Mouse (Mus musculus) heart, adult 2 months (tissue): ENCODE data around the gene Ssxb5. TPM values are rescaled to one million over a fixed set of nuclear protein-coding genes. Genes with fewer than 3 reads are reported as not detected.
"Not testable (repeated sequence)": the region's sequence is repeated elsewhere in the genome, so short reads cannot be mapped to it uniquely, and the experiment has no call there.

ENCODE experiments used
- DNase-seq, 2 experiments: peaks; one replicate each; pipeline ENCODE4 v3.0.0; 2021
- H3K27ac ChIP-seq: fragments of 200-600 bp; 2 replicates; pipeline ENCODE4 v1.8.1; 2022
- H3K27me3 ChIP-seq: fragments of 200-500 bp; 2 replicates; pipeline ENCODE4 v1.6.1; 2012; ENCODE audit warnings: mild to moderate bottlenecking, low read length, inconsistent platforms, mixed read lengths; ENCODE audit not compliant: control insufficient read depth, insufficient read depth
- H3K36me3 ChIP-seq: fragments of 200-500 bp; 2 replicates; pipeline ENCODE4 v1.6.1; 2012; ENCODE audit warnings: low read length, inconsistent platforms; ENCODE audit not compliant: control insufficient read depth, insufficient read depth
- H3K4me1 ChIP-seq: fragments of 200-500 bp; 2 replicates; pipeline ENCODE4 v1.6.1; 2011; ENCODE audit warnings: low read length; ENCODE audit not compliant: control insufficient read depth, insufficient read depth
- H3K4me3 ChIP-seq: fragments of 200-600 bp; 2 replicates; pipeline ENCODE4 v1.8.1; 2022
- H3K79me2 ChIP-seq: fragments of 200-500 bp; replicated peaks from 2 replicates; pipeline ENCODE4 v1.6.1; 2012; ENCODE audit warnings: mild to moderate bottlenecking, inconsistent platforms, low read length, moderate library complexity, mixed read lengths; ENCODE audit not compliant: control insufficient read depth, insufficient read depth
- H3K9ac ChIP-seq: fragments of 200-500 bp; 2 replicates; pipeline ENCODE4 v1.6.1; 2012; ENCODE audit warnings: low read depth, mild to moderate bottlenecking, control low read depth, inconsistent platforms, low read length, mixed read lengths
- CTCF ChIP-seq: fragments of 200-600 bp; IDR thresholded peaks from 2 replicates; pipeline ENCODE4 v1.8.1; 2022; ENCODE audit warnings: antibody characterized with exemption, mild to moderate bottlenecking, moderate library complexity
- EP300 ChIP-seq: fragments of 200-500 bp; IDR thresholded peaks from 2 replicates; pipeline ENCODE4 v1.6.1; 2011; ENCODE audit warnings: low read depth, low read length, control low read depth; ENCODE audit not compliant: insufficient read depth
- POLR2A ChIP-seq: fragments of 200-500 bp; IDR thresholded peaks from 2 replicates; pipeline ENCODE4 v1.6.1; 2011; ENCODE audit warnings: mild to moderate bottlenecking, low read depth, low read length, control low read depth; ENCODE audit not compliant: insufficient read depth
- WGBS: fragments of 180-500 bp; shearing (Covaris S2); methylation state at CpG from one replicate; pipeline ENCODE4 v1.1.7; 2018; 5-methylcytosine and 5-hydroxymethylcytosine counted together
- intact Hi-C: fragments of 180-260 bp; cut with DNase I; formaldehyde crosslinking; loops from one replicate; pipeline ENCODE4 v1.15.1; 2025
- long read RNA-seq: library from polyadenylated mRNA; stranded (forward); transcript quantifications from one replicate; pipeline ENCODE4 v2.0.0, GENCODE M21; 2021
- polyA plus RNA-seq: library from polyadenylated mRNA; depleted of rRNA; stranded (reverse); fragments of >200 nt; gene quantifications from 2 replicates; pipeline ENCODE4 v1.2.3, GENCODE M21; 2012; rRNA removed
- total RNA-seq, 2 experiments: library from RNA; stranded (reverse); gene quantifications; 2 replicates each; pipeline ENCODE4 v1.2.3; 2021

Gene Ssxb5
- total RNA-seq (not detected), polyA plus RNA-seq (not detected in 2 replicates)
- long read RNA-seq = 0 reads

- H3K27me3 ChIP-seq, intact Hi-C loops, H3K4me3 ChIP-seq, H3K27ac ChIP-seq, H3K36me3 ChIP-seq, H3K79me2 ChIP-seq, H3K4me1 ChIP-seq, DNase-seq, H3K9ac ChIP-seq: not testable (repeated sequence)
- 64% methylated on average over 4 of the region's 4 CpGs for WGBS
Measured at GRCm38 (mm10) chrX:8803391-8803790, at the start of gene Ssxb5. Ssxb5 (plus strand) TSS chrX:8803691.

GRCm38 (mm10) chrX:8832043-8832442 lies 28.6 kb downstream of the Ssxb5 start:
- Histone ChIP-seq H3K4me1 (no peaks in the 10 kb centered on the region), H3K9ac (no peak overlapping the region), H3K79me2 (no peaks in the 10 kb centered on the region), H3K4me3 (no peak overlapping the region), H3K27ac (no peak overlapping the region), H3K36me3 (no peaks in the 10 kb centered on the region), H3K27me3 (no peaks in the 10 kb centered on the region)
- TF ChIP-seq EP300 = no peak
- peak; percentile 64 for TF ChIP-seq CTCF
- no peak for TF ChIP-seq POLR2A
- intact Hi-C loops = no loop called here
- peak; percentile 4 to 40 for DNase-seq

- WGBS = 59% methylated on average over 1 of the region's 1 CpGs
- no peaks in the 10 kb centered on the region for H3K4me1 ChIP-seq
- intact Hi-C loops = no loop called here
Measured at GRCm38 (mm10) chrX:8843694-8844093, 40.2 kb downstream of the Ssxb5 start, which contains the start of gene Gm6592. Gm6592 (plus strand) TSS chrX:8843994.

GRCm38 (mm10) chrX:8852486-8852885 lies 49.0 kb downstream of the Ssxb5 start:
- no peak overlapping the region for H3K4me3 ChIP-seq
- H3K27ac ChIP-seq = no peak overlapping the region
- no peaks in the 10 kb centered on the region for H3K27me3 ChIP-seq
- H3K79me2 ChIP-seq = no peaks in the 10 kb centered on the region
- TF ChIP-seq EP300 = no peak
- no peak for TF ChIP-seq POLR2A
- TF ChIP-seq CTCF = no peak
- no peaks in the 10 kb centered on the region for H3K4me1 ChIP-seq
- H3K36me3 ChIP-seq = no peaks in the 10 kb centered on the region
- no peak for DNase-seq
- 84% methylated on average over 10 of the region's 10 CpGs for WGBS
- intact Hi-C loops = no loop called here
- no peak overlapping the region for H3K9ac ChIP-seq

More at GRCm38 (mm10) chrX:8843694-8844093, 40.2 kb downstream of the Ssxb5 start, which contains the start of gene Gm6592:
- no peak for DNase-seq
- no peak within 1 kb of the TSS for H3K27ac ChIP-seq
- H3K36me3 ChIP-seq = no peaks in the 10 kb centered on the region
- H3K79me2 ChIP-seq = no peaks in the 10 kb centered on the region
- H3K9ac ChIP-seq = no peak within 1 kb of the TSS
- TF ChIP-seq CTCF = no peak
- TF ChIP-seq POLR2A = no peak
- no peak for TF ChIP-seq EP300
- no peak within 1 kb of the TSS for H3K4me3 ChIP-seq
- no peaks in the 10 kb centered on the region for H3K27me3 ChIP-seq

Other genes with a start within 250 kb of the Ssxb5 start
- gene Ssxb3, start 211.9 kb upstream of the Ssxb5 start, total RNA-seq = not detected
- not detected in 2 replicates for gene Ssxb3, start 211.9 kb upstream of the Ssxb5 start, polyA plus RNA-seq
- not detected for gene Ssxb8, start 112.8 kb upstream of the Ssxb5 start, total RNA-seq
- gene Ssxb8, start 112.8 kb upstream of the Ssxb5 start, polyA plus RNA-seq = not detected in 2 replicates
- gene Ssx9, start 55.3 kb upstream of the Ssxb5 start, total RNA-seq = not detected
- gene Ssx9, start 55.3 kb upstream of the Ssxb5 start, polyA plus RNA-seq = not detected in 2 replicates
- gene Gm6592, start 40.3 kb downstream of the Ssxb5 start, total RNA-seq = not detected
- not detected in 2 replicates for gene Gm6592, start 40.3 kb downstream of the Ssxb5 start, polyA plus RNA-seq
- gene Gm5751, start 70.6 kb downstream of the Ssxb5 start, total RNA-seq = not detected
- not detected in 2 replicates for gene Gm5751, start 70.6 kb downstream of the Ssxb5 start, polyA plus RNA-seq
- gene B630019K06Rik, start 88.7 kb downstream of the Ssxb5 start, total RNA-seq = 1 to 10 TPM in 1 of 2 experiments, under 1 TPM in 1; 0.91 to 1.0 TPM
- 0.44 and 0.45 TPM in 2 replicates for gene B630019K06Rik, start 88.7 kb downstream of the Ssxb5 start, polyA plus RNA-seq
- not detected for gene Fthl17b, start 159.3 kb downstream of the Ssxb5 start, total RNA-seq
- gene Fthl17b, start 159.3 kb downstream of the Ssxb5 start, polyA plus RNA-seq = not detected in 2 replicates
- gene Fthl17c, start 172.9 kb downstream of the Ssxb5 start, total RNA-seq = not detected
- not detected in 2 replicates for gene Fthl17c, start 172.9 kb downstream of the Ssxb5 start, polyA plus RNA-seq
- not detected for gene Fthl17d, start 183.1 kb downstream of the Ssxb5 start, total RNA-seq
- gene Fthl17d, start 183.1 kb downstream of the Ssxb5 start, polyA plus RNA-seq = not detected in 2 replicates
- gene Fthl17e, start 229.8 kb downstream of the Ssxb5 start, total RNA-seq = not detected
- gene Fthl17e, start 229.8 kb downstream of the Ssxb5 start, polyA plus RNA-seq = not detected in 2 replicates